Mouse (Mus musculus): ENCODE results near the gene Cd82. TPM values are rescaled to one million over a fixed set of nuclear protein-coding genes. Genes with fewer than 3 reads are reported as not detected.

The Cd82 gene
- total and polyA plus RNA-seq, 2 experiments from 2014 or later: 12.4 to 21.8 TPM

DNA sequence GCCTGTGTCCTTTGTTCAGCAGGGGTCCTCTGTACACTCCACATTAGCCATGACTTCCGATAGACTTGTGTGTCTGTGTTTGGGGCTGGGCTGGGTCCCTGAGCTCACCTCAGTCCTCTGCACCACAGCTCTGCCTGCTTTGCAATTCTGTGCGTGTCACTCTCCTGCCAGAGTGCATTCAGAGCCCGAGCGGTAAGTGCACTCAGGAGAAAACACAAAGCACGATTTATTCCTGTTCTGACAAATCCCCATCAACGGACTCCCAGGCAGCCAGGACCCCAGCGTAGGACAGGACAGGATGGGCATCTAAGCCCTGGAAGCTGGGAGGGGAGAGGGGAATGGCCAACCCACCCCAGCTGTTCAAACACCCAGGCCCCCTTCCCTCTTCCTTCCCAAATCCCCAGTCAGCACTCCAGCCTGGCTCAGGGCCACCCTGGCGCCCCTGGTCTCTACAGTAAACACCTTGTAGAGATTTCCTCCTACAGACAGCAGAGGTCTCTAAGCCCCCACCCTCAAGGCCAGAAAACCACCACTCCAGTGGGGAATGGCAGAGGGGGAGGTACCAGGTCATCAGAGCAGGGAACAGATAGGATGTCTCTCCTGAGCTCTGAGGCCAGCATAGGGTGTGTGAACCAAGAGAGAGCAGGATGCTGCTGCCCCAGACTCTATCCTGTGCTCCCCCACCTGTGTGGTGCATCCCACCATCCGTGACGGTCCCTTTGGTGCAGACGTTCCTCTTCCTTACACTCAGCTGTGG, 72.6 kb downstream of the Cd82 start:
- no peak for TF ChIP-seq CTCF (IDR thresholded peaks at IDR 0.05; ENCODE audit: low read depth)
- H3K4me1 ChIP-seq (ENCODE audit: insufficient read depth, low read length): peaks cover 7% of the 10 kb centered on the region; the same call in 1 of the 2 replicates
- no peak overlapping the region for H3K4me2 ChIP-seq (ENCODE audit: low read depth, low read length)
- H3K9ac ChIP-seq (replicated peaks; ENCODE audit: low read length): no peak overlapping the region
- H3K4me3 ChIP-seq (ENCODE audit: low read length): no peak overlapping the region
- H3K9me3 ChIP-seq (ENCODE audit: low read length): no peaks in the 10 kb centered on the region
- H3K27ac ChIP-seq: no peak overlapping the region
- 28% methylated on average over 11 of the region's 11 CpGs for WGBS
- no peaks in the 10 kb centered on the region for H3K36me3 ChIP-seq (ENCODE audit: insufficient read depth, low read length)
- no peaks in the 10 kb centered on the region for H3K27me3 ChIP-seq (ENCODE audit: insufficient read depth, low read length)
- ATAC-seq (peak; percentile 52), DNase-seq (ENCODE audit: low spot score) (peak; percentile 35)

DNA sequence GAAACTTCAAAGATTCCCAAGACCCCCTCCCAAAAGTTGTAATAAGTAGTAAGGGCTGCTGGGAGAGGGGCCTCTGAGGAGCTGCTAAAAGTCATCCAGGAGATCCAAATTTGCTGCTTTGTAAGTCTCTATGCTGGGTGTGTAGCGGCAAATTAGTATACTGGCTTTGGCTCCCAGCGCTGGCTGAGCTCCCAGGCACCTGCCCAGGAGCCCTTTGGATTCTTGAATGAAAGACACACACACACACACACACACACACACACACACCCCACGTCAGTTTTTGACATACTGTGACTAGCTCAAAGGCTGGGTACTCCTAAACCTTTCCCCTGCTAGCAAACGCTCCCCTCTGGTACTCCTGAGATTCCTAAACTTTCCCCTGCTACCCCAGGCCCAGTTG, 76.0 kb downstream of the Cd82 start:
- no peaks in the 10 kb centered on the region for H3K36me3 ChIP-seq (ENCODE audit: insufficient read depth, low read length)
- no peak overlapping the region for H3K4me2 ChIP-seq (ENCODE audit: low read depth, low read length)
- no peak overlapping the region for H3K27ac ChIP-seq
- no peak for TF ChIP-seq CTCF (IDR thresholded peaks at IDR 0.05; ENCODE audit: low read depth)
- H3K9ac ChIP-seq (replicated peaks; ENCODE audit: low read length): no peak overlapping the region
- H3K4me1 ChIP-seq (ENCODE audit: insufficient read depth, low read length): peaks cover 7% of the 10 kb centered on the region; the same call in 1 of the 2 replicates
- H3K4me3 ChIP-seq (ENCODE audit: low read length): no peak overlapping the region
- no peaks in the 10 kb centered on the region for H3K27me3 ChIP-seq (ENCODE audit: insufficient read depth, low read length)
- 49% methylated on average over 4 of the region's 4 CpGs for WGBS
- H3K9me3 ChIP-seq (ENCODE audit: low read length): no peaks in the 10 kb centered on the region
- ATAC-seq (no peak), DNase-seq (ENCODE audit: low spot score) (no peak)

DNA sequence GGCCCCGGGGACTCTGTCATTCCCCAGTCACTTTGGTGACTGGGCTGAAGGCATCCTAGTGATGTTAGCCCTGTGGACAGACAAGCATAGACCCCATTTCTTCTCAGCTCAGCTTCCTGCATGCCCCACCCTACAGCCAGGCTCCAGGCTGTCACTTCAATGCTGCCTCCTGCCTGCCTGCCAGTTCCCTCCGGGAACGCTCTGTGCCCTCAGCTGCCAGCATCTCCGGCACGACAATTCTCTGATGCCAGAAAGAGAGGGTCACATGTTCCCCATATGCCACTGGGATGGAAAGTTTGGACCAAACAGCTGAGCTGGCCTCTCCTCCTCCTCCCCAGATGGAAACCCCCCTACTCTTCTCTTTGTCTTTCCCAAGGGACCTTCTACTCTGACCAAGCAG, 79.1 kb downstream of the Cd82 start:
- H3K4me3 ChIP-seq (ENCODE audit: low read length): no peak overlapping the region
- H3K9me3 ChIP-seq (ENCODE audit: low read length): no peaks in the 10 kb centered on the region
- TF ChIP-seq CTCF (IDR thresholded peaks at IDR 0.05; ENCODE audit: low read depth): 0 out of 2 replicates have a peak, but pooled peaks have one; percentile 12
- DNase-seq (ENCODE audit: low spot score) (peak; percentile 59), ATAC-seq (peak; percentile 52)
- WGBS: 38% methylated on average over 5 of the region's 5 CpGs
- H3K9ac ChIP-seq (replicated peaks; ENCODE audit: low read length): no peak overlapping the region
- H3K36me3 ChIP-seq (ENCODE audit: insufficient read depth, low read length): no peaks in the 10 kb centered on the region
- H3K4me2 ChIP-seq (ENCODE audit: low read depth, low read length): no peak overlapping the region
- no peaks in the 10 kb centered on the region for H3K4me1 ChIP-seq (ENCODE audit: insufficient read depth, low read length)
- no peaks in the 10 kb centered on the region for H3K27me3 ChIP-seq (ENCODE audit: insufficient read depth, low read length)
- no peak overlapping the region for H3K27ac ChIP-seq

DNA sequence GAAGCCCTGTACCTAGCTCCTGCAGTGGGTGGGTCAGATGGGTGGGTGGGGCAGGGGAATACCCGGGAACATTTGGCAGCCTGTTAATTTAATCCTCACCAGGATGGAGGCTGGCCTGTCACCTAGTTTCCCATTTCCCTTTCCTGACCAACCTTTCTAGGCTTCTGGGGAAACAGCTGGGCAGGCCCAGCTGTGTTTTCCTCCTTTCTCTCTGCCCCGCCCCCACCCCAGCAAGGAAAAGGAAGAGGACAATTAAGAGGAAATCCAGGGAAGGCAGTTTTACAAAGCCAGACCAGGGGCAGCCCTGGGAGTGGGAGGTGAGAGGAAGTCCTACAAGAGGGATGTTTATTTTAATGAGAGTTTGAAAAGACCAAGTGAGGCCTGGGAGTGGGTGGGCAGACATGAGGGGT, 82.3 kb downstream of the Cd82 start:
- no peaks in the 10 kb centered on the region for H3K36me3 ChIP-seq (ENCODE audit: insufficient read depth, low read length)
- no peak overlapping the region for H3K9ac ChIP-seq (replicated peaks; ENCODE audit: low read length)
- H3K4me1 ChIP-seq (ENCODE audit: insufficient read depth, low read length): no peaks in the 10 kb centered on the region
- no peak for TF ChIP-seq CTCF (IDR thresholded peaks at IDR 0.05; ENCODE audit: low read depth)
- DNase-seq (ENCODE audit: low spot score): no peak
- no peaks in the 10 kb centered on the region for H3K27me3 ChIP-seq (ENCODE audit: insufficient read depth, low read length)
- 50% methylated on average over 1 of the region's 2 CpGs for WGBS
- no peak for ATAC-seq
- H3K4me2 ChIP-seq (ENCODE audit: low read depth, low read length): no peak overlapping the region
- H3K9me3 ChIP-seq (ENCODE audit: low read length): no peaks in the 10 kb centered on the region
- no peak overlapping the region for H3K27ac ChIP-seq
- no peak overlapping the region for H3K4me3 ChIP-seq (ENCODE audit: low read length)

DNA sequence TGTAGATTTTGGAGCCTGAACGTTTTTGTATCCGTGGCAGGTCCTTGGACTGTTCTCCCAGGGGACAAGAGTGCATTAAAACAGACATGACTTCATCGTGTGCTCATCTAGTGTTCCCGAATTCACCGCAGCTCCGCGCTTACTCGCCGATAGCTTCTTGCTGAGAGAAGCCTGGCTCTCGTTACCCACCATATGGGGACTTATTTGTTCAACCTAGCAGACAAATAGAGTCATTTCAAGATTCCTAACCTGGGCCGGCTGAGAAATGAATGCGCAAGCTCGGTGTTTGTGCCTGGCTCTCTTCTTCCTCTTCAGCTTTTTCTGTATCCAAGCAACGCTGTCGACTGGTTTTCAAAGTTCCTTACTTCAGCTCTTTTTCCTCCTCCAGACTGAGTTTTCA, 85.1 kb downstream of the Cd82 start:
- Histone ChIP-seq H3K4me2 (ENCODE audit: low read depth, low read length) (peak overlapping the region; percentile 14; the same call in 1 of the 2 replicates), H3K4me1 (ENCODE audit: insufficient read depth, low read length) (no peaks in the 10 kb centered on the region), H3K9ac (replicated peaks; ENCODE audit: low read length) (no peak overlapping the region; the same call in 1 of the 2 replicates), H3K4me3 (ENCODE audit: low read length) (no peak overlapping the region), H3K27ac (no peak overlapping the region; the same call in 1 of the 2 replicates), H3K9me3 (ENCODE audit: low read length) (no peaks in the 10 kb centered on the region), H3K27me3 (ENCODE audit: insufficient read depth, low read length) (no peaks in the 10 kb centered on the region), H3K36me3 (ENCODE audit: insufficient read depth, low read length) (no peaks in the 10 kb centered on the region)
- ATAC-seq: peak; percentile 64
- peak; percentile 71 for DNase-seq (ENCODE audit: low spot score)
- 30% methylated on average over 15 of the region's 15 CpGs for WGBS
- no peak for TF ChIP-seq CTCF (IDR thresholded peaks at IDR 0.05; ENCODE audit: low read depth)

DNA sequence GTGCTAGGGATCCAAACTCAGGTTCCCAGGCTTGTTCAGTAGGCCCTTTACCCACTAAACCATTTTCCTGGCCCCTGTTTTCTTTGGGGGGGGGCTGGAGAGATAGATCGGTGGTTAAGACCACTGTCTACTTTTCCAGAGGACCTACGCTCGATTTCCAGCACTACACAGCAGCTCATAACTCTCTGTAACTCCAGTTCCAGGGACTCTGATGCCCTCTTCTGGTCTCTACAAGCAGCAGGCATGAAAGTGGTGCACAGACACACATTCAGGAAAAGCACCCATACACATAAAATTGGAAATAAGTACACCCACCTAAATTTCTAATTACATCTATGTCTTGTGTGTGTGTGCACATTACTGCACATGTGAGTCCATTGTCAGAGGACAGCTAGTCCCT, 85.8 kb downstream of the Cd82 start:
- Histone ChIP-seq H3K27me3 (ENCODE audit: insufficient read depth, low read length) (no peaks in the 10 kb centered on the region), H3K27ac (no peak overlapping the region), H3K9me3 (ENCODE audit: low read length) (no peaks in the 10 kb centered on the region), H3K4me2 (ENCODE audit: low read depth, low read length) (no peak overlapping the region), H3K4me1 (ENCODE audit: insufficient read depth, low read length) (no peaks in the 10 kb centered on the region), H3K4me3 (ENCODE audit: low read length) (no peak overlapping the region), H3K36me3 (ENCODE audit: insufficient read depth, low read length) (no peaks in the 10 kb centered on the region), H3K9ac (replicated peaks; ENCODE audit: low read length) (no peak overlapping the region)
- 0 out of 2 replicates have a peak, but pooled peaks have one; percentile 11 for TF ChIP-seq CTCF (IDR thresholded peaks at IDR 0.05; ENCODE audit: low read depth)
- ATAC-seq: no peak
- DNase-seq (ENCODE audit: low spot score): no peak
- 96% methylated on average over 3 of the region's 3 CpGs for WGBS

DNA sequence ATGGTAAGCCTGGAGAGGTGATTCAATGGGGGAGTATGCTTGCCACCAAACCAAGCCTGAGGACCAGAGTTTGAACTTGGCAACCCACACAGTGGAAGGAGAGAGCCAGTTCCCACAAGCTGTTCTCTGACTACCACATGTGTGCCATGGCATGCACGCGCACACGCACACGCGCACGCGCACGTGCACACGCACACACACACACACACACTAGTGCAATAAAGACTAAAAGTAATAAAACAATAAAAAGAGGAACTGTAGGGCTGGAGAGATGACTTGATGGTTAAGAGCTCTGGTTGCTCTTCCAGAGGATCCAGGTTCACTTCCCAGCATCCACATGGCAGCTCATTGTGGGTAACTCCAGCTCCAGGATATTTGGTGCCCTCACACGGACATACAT, 90.1 kb downstream of the Cd82 start:
- no peaks in the 10 kb centered on the region for H3K36me3 ChIP-seq (ENCODE audit: insufficient read depth, low read length)
- H3K4me3 ChIP-seq (ENCODE audit: low read length): no peak overlapping the region
- no peak overlapping the region for H3K27ac ChIP-seq
- no peak for TF ChIP-seq CTCF (IDR thresholded peaks at IDR 0.05; ENCODE audit: low read depth)
- DNase-seq (ENCODE audit: low spot score): no peak
- H3K4me2 ChIP-seq (ENCODE audit: low read depth, low read length): no peak overlapping the region
- no peaks in the 10 kb centered on the region; the same call in 1 of the 2 replicates for H3K4me1 ChIP-seq (ENCODE audit: insufficient read depth, low read length)
- no peaks in the 10 kb centered on the region for H3K9me3 ChIP-seq (ENCODE audit: low read length)
- ATAC-seq: peak; percentile 28; the same call in 1 of the 2 replicates
- no peaks in the 10 kb centered on the region for H3K27me3 ChIP-seq (ENCODE audit: insufficient read depth, low read length)
- 82% methylated on average over 10 of the region's 10 CpGs for WGBS
- no peak overlapping the region for H3K9ac ChIP-seq (replicated peaks; ENCODE audit: low read length)

All from hindbrain, postnatal 0 days (tissue).